Mouse (Mus musculus) frontal cortex, postnatal 25 days (tissue): ENCODE data around the gene Gm8653.
"Not testable (repeated sequence)": the region's sequence is repeated elsewhere in the genome, so short reads cannot be mapped to it uniquely, and the experiment has no call there.

Experiments used
- DNase-seq, 2 experiments: peaks; one replicate each; pipeline ENCODE4 v3.0.0; 2022; ENCODE audit warnings: low spot score in 2 of 2

The Gm8653 gene

DNA sequence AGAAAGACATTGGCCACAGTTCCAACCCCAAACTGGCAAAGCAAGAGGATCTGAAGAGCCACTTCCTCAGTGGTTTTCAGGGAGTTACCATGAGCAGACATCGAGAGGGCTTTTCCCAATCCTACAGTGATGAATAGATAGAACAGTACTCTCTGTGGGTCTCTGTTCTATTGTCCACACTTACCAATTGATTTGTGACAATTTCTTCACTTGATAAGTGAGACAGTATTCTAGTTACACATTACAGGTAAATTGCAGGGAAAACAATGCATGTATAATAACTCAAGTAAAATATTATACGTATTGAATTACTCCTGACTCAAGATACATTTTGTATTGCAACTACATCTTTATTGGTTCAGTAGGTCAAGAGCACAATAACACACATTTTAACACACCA lies at the start of gene Gm8653:
Gene Gm8653, minus strand, starts transcription at position 101 of the 400 bp plus-strand sequence.
- DNase-seq, result not testable (repeated sequence)

DNA sequence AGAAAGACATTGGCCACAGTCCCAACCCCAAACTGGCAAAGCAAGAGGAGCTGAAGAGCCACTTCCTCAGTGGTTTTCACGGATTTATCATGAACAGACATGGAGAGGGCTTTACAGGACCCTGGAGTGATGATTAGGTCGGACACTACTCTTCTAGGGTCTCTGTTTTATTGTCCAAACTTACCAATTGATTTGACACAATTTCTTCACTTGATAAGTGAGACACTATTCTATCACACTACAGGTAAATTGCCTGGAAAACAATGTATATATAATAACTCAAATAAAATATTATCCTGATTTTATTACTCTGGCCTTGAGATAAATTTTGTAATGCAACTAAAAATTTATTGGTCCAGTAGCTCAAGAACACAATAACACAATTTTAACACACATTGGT lies 28.3 kb upstream of the Gm8653 start, which contains the start of gene Gm8453:
Gene Gm8453, minus strand, starts transcription at position 101 of the 400 bp plus-strand sequence.
- DNase-seq, result not testable (repeated sequence)

DNA sequence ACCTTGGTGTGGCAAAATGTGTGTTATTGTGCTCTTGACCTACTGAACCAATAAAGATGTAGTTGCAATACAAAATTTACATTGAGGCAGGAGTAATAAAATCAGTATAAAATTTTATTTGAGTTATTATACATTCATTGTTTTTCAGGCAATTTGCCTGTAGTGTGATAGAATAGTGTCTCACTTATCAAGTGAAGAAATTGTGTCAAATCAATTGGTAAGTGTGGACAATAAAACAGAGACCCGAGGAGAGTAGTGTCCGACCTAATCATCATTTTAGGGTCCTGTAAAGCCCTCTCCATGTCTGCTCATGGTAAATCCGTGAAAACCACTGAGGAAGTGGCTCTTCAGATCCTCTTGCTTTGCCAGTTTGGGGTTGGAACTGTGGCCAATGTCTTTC lies 12.0 kb downstream of the Gm8653 start, which contains the start of gene Vmn1r143:
Gene Vmn1r143, plus strand, starts transcription at position 301 of the 400 bp plus-strand sequence.
- not testable (repeated sequence) for DNase-seq

DNA sequence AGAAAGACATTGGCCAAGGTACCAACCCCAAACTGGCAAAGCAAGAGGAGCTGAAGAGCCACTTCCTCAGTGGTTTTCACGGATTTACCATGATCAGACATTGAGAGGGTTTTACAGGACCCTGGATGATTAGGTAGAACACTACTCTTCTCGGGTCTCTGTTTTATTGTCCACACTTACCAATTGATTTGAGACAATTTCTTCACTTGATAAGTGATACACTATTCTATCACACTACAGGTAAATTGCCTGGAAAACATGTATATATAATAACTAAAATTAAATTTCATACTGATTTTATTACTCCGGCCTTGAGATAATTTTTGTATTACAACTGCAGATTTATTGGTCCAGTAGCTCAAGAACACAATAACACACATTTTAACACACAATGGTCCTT lies 37.1 kb downstream of the Gm8653 start, which contains the start of gene Vmn1r142:
Gene Vmn1r142, minus strand, starts transcription at position 101 of the 400 bp plus-strand sequence.
- DNase-seq, result not testable (repeated sequence)
